Mouse (Mus musculus) bone marrow macrophage, adult 2 months (primary cell): ENCODE measurements around the gene Slc6a18.

Experiments used
- CTCF ChIP-seq: IDR thresholded peaks from 2 replicates; pipeline ENCODE4 v1.5.1; 2012; ENCODE audit warnings: low read depth, mild to moderate bottlenecking, low read length, moderate library complexity
- POLR2A ChIP-seq: IDR thresholded peaks from 2 replicates; pipeline ENCODE4 v1.6.1; 2012; ENCODE audit warnings: mild to moderate bottlenecking, low read depth, low read length, borderline replicate concordance

DNA sequence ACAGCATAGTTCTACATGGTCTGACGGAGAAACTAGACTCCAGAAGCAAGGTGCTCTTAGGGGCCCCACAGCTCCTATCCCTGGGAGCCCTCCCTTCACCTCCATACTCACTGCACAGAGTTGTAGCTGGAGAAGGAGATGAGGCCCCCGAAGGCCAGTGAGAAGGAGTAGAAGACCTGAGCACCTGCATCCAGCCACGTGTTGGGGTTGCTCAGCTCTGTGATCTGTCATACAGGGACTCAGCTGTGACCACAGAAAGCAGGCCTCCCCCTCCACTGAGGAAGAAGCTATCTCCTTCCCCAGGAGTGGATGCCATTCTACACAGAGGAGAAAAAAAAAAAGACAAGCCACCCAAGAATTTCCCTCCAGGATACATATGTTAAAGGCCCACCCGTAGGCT is 11.1 kb upstream of the Slc6a18 start:
- TF ChIP-seq CTCF = no peak
- TF ChIP-seq POLR2A = no peak
